Mouse (Mus musculus): Measurements from ENCODE around the gene Crhr1. TPM values are rescaled to one million over a fixed set of nuclear protein-coding genes. Genes with fewer than 3 reads are reported as not detected.

Crhr1 gene
- polyA plus RNA-seq, 1 experiment: 0.08 TPM

DNA sequence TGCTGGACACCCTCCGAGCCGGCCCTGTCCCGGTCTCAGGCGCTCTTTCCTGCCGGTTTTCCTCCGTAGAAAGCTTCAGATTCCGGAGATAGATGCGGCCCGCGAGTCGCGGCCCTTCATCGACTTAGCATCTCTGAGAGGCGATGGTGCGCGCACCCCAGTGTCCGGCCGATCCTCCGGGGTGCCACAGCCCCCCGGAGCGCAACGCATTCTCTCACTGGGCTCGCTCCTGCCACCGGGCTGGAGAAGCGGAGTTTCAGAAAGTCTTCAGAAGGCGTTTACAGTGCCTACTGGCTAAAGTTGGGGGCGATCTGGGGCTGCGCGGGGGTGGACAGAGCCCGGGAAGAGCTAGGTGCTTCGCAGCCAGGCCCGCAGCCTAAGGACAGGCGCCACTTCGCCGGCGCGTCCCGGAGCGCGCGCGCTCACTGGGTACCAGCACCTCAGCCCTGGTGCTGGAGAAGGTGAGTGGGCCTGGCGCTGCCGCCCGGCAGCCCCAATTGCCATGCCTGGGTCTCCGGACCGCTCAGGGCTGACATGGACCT lies 858 bp downstream of the Crhr1 start:
- no peak for DNase-seq (ENCODE audit: low read depth)

DNA sequence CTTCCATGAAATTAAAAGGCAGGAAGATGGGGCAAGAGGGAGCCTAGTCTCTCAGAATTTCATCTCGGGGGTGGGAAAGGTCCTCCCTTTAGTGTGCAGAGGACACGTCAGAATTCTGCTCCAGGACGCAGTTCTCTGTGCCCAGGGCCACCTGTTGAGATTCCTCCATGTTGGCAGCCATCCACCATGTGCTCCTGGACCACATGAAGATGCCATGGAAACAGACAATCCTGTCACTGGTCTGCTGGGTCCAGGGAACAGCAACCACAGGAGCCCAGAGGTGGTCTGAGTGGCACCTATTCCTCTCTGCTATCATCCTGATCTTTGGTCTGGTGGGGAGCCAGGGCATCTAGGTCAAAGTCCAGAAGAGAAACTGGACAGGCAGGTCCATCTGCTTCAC lies 6.3 kb downstream of the Crhr1 start:
- DNase-seq (ENCODE audit: low read depth): no peak

DNA sequence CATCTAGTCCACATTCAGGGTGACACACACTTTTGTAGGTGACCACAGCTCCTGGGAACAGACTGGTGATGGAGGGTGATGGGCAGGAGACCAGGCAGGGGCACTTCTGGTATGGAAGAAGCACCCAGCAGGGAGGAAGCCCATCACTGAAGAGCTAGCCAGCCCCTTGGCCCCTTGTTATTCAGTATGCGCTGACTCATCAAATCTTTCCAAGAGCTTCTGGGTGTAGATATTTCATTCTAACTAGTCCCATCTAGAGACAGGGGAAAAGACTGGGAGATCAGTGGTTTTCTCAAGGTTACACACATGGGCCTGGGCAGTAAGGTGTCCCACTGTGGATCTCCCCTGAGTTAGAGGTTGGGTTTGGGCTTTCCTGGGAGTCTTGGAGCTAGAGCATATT lies 12.3 kb downstream of the Crhr1 start:
- no peak for DNase-seq (ENCODE audit: low read depth)

DNA sequence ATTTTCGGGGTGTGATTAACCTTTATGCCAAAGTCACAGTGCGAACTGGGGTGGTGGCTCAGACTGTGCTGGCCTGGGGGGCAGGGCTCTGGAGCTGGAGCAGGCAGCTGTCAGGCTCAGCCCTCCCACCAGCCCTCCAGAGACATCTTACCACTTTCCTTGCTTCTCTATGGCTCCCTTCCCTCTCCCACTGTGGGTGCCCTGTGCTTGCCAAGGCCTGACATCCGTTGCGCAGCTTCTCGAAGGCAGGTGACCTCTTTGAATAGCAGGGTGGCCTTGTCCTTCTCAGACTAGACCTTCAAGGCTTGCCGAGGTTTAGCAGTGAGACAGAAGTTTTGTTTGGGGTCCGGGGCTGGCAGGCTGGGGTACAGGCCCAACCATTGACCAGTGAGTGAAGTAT lies 16.1 kb downstream of the Crhr1 start:
- DNase-seq (ENCODE audit: low read depth): no peak

DNA sequence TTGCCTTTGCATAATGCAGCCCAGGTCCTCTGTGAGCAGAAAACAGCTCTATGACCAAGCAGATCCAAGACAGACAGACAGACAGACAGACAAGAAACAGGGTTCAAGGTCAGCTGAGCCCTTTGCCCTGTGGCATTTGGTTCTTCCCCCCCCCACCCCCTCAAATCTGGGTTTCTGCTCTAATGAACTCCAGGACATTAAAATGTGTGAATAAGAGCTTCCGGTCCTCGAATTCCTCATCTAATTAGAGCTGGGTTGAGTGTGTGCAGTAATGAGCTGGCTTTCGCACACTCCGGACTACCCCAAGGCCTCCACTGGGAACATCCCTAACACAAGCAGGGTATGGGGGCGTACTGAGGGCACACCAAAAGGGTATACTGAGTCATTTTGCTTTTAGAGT lies 18.3 kb downstream of the Crhr1 start:
- no peak for DNase-seq (ENCODE audit: low read depth)

DNA sequence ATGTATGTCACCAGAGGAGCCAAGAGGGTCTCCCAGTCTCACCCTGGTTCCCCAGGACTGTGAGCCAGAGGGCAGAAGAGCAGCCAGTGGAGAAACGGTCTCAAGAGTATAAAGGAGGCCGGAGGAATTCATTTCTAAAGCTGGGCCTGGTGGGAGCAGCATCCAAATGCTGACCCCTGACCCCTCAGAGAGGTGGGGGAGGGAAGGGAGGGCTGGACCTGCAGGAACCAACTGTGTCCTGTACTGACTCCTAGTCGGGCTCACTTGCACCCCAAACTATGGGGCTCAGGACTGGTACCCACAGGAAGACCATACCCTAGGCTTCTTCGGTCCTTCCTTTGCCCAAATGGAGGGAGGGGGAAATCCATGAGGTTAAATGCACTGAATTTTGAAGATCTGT lies 21.7 kb downstream of the Crhr1 start:
- no peak for DNase-seq (ENCODE audit: low read depth)

DNA sequence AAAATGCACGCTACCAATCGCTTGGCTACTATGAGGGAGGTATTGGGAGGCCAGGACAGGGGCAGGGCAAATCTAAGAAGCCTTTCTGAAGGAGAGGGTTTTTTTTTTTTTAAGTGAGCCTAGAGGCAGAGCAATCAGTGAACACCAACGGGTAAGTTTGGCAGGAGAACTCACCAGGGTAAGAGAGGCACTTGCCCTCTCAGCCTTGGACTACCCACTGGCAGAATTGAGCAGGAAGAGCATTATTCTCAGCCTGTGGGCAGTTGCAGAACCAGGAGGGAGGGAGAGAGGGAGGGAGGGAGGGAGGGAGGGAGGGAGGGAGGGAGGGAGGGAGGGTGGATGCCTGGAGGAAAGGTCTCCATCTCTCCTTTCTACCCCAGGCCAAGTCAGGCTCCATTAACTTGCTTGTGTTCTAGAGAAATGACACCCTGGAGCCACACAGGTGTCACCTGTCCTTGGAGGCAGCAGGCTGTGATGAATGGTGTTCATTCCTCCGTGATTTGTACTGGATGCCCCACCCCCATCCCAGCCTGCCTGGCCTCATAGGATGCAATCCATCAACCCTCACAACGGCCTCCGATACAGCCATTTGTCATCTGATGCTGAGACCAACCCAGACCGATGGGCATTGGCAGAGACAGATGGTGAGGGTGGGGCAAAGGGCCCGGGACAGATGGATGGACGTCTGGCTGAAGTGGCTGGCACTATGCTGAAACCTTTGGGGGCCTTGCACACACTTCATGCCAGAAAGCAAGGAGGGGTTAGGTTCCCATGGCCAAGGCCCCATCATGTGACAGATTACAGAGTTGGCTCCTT lies 22.4 kb downstream of the Crhr1 start:
- no peak for DNase-seq (ENCODE audit: low read depth)

DNA sequence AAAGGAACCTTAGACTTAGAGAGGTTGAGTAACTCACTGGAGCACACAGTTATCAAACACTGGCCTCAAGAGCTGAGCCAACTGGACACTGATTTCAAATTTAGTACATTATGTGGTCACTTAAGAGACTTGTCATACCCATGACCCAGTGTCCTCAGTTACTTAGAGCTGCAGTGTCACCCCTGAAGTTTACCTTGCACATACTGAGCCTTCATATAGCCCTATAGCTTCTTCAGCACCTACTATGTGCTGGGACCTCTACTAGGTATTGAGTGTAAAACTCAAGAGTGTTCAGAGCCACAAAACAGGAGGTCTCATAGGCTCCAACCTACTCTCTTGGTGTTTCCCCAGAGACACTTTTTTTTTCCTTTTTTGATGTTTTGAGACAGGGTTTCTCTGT lies 23.2 kb downstream of the Crhr1 start:
- no peak for DNase-seq (ENCODE audit: low read depth)

DNA sequence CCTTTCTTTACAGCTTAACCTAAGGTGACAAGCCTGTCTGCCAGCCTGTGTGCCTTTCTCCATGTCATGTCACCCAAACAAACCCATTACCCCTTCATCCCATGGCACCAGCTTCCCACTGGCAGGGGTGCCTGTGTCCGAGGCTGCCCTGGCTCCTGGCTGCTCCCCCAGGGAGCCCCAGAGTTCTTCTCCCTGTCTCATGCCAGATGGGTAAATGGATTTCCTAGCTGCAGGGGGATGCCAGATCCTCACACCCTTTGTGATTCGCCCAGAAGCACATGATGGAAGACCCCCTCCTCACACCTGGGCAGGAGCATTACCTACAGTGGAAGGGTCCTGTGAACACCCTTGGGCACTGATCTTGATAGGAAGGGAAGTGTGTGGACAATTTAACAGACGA lies 23.7 kb downstream of the Crhr1 start:
- no peak for DNase-seq (ENCODE audit: low read depth)

DNA sequence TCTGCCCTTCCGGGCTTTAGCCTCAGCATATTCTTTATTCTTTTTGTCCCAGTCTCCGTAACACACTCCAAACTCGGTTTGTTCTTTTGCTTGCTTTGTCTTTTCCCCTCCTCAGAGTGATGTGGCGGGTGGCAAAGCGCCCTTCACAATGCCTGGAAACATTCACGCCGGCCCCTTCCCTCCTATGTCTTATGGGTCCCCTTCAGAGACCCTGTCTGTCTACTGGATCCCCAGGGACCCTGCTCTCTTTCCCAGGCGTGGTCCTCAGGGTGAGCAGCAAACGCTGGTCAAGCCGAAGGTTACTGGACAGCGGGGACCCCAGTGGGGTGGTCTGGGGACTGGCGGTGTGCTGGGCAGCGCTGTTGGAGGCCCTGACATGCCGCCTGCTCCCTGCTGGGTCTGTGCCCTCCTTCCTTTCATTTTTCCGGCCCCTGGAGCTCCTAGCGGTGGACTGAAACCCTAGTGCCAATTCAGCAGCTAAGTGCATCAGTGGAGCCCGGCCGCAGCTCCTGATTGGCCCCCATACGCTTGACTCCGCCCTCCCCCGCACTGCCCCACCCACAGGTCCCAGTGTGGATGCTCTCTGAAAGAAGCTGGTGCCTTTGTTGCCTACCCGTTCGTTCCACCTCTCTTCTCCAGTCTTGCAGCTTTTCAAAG lies 25.1 kb downstream of the Crhr1 start:
- no peak for DNase-seq (ENCODE audit: low read depth)

DNA sequence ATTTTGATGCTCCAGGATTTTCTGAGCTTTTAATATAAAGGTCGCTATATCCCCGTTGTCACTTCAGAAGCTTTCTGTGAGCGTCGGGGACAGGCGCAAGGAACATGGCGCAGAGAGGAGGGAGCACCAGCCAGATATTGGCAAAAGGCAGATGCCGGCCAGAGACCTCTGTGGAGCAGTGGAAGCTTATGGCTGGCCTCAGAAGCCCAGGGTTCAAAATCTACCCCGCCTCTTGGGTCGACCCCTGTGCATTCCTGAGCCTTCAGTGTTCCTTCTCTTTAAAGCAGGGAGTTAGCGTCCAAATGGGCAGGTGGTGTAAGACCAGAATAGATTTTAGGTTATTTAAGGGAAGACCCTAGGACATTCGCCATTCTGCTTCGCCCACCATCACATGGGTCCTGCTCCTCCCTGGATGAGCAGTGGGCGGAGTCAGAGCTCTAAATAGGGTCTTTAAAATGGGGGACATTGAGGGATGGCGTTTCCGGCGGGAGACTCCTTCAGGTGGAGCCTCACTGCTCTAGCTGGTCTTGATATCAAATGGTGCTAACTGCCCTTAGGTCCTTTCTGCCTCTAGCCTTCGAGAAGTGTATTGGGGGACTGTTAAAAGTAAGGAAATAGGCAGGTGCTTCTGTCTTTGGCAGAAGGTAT lies 25.7 kb downstream of the Crhr1 start:
- no peak for DNase-seq (ENCODE audit: low read depth)

DNA sequence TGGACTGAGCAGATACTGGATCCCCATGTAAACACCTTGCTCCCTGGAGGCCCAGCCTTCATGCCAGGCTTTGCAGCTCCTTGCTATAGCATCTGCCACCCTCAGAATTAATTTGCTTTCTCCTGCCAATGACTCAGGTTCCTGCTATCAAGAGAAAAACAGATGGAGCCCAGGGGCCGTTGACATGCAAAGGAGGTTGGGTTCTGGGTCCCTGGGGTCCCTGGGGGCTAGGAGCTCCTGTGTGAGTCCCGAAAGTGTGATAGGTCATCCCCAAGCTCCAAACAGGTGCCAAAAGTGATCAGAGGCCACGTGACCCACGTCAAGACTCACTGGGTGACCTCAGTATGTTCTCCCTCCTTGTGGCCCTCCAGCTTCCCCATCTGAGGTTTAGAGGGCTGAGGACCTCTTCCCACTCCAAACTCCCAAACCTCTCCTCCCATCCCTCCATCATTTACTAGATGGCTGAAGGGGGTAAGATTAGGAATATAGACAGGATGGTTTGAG lies 27.2 kb downstream of the Crhr1 start:
- DNase-seq (ENCODE audit: low read depth): no peak

DNA sequence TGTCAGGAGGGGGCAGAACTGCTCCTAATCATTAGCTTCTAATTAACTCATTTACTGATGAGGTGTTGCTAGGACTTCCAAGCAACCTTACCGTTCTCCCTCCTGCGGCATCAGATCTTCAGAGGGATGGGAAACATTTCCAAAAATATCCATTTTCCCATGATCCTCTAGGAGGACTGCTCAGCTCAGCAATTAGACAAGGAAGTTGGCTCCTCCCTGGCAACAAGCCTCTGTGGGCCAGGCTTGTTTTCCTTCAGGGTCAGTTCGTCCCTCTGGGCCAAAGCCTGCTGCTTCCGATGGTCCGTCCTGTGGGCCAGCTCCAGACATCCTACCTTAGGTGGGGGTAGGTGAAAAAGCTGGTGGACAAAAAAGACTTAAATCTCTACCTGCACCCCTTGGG lies 28.5 kb downstream of the Crhr1 start:
- no peak for DNase-seq (ENCODE audit: low read depth)

DNA sequence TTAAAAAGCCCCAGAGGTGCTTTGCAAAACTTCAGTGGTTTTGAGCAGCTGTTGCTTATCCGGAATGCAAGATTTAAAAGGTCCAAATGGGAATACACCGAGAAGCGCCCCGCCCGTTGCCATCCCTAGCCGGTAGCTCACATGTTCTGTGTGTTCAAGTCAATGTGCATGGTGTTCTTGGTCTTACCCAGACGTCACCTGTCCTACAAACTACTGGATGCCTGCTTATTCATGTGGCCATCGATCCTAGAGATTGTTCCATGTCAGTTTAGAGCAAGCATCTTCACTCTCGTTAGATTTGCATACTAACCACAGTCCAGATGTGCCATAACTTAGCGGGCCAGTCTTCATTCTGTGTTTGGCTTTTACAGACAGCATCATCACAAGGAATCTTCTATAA lies 31.6 kb downstream of the Crhr1 start:
- DNase-seq (ENCODE audit: low read depth): no peak

DNA sequence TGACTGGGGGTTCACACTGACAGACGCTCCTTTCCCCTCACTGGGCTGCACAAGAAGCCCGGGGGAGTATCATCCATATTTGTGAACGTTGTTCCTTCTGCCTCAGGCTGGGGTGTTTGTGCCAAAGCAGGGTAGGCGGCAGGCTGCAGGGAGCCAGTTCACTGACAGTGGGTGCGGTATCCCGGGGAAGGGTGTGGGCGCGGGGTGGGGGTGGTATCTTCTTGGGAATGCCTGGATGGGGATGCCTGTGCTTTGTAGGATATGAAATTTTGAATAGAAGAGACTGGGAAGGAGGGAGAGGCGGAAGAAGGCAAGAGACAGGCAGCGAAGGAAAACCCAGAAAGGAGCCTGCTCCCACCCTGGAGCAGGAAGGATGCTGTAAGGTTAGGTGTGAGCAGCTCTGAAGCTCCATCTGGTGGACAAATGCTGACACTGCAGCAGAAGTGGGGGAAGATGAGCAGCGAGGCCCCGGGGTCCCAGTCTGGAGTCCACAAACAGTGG lies 38.7 kb downstream of the Crhr1 start:
- no peak for DNase-seq (ENCODE audit: low read depth)

DNA sequence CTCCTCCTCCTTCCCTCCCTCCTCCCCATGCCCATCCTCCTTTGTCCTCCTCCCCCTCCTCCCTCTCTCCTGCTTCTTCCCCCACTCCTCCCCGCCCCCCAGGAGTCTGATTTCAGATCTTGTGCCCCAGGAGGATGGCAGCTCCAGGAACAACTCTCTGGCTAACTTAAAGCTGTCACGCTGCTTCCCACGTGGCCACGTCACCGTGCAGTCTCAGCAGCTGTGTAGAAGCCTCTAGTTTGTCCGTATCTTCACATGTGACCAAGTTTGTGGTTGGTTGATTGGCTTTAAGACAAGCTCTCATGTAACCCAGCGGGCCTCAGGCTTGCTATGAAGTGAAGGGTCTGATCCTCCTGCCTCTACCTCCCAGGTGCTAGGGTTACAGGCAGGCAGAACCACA lies 46.2 kb downstream of the Crhr1 start:
- no peak for DNase-seq (ENCODE audit: low read depth)

DNA sequence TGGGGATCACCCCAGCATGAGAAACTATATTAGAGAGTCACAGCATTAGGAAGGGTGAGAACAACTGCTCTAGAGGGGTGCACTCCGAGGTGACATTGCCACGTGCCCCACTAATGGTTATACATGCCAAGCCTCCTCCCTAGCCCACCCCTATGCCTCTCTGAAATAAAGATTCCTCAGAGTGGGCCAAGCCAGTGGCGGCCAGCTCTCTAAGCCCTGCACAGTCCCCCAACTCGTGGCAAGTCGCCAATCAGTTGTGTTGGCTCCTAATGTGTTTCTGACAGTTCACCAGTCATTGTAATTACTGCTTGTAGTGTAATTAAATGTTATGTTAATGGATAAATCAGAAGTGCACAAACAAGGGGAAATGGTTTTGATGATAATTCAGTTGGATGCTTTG lies 47.1 kb downstream of the Crhr1 start:
- DNase-seq (ENCODE audit: low read depth): no peak

DNA sequence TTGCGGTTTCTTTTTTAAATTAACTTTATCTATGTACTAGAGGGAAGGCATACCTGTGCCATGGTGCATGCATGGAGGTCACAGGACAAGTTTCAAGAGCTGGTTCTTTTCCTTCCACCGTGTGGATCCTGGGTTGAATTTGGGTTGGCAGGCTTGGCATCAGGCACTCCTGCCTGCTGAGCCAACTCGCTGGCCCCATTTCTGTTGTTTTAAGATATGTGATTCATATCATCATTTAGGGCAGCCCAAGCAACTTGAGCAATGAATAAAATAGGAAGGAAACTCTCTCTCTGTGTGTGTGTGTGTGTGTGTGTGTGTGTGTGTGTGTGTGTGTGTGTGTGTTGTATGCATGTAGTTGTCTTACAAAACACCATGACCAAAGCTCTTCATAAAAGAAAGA lies 49.5 kb downstream of the Crhr1 start:
- no peak for DNase-seq (ENCODE audit: low read depth)

DNA sequence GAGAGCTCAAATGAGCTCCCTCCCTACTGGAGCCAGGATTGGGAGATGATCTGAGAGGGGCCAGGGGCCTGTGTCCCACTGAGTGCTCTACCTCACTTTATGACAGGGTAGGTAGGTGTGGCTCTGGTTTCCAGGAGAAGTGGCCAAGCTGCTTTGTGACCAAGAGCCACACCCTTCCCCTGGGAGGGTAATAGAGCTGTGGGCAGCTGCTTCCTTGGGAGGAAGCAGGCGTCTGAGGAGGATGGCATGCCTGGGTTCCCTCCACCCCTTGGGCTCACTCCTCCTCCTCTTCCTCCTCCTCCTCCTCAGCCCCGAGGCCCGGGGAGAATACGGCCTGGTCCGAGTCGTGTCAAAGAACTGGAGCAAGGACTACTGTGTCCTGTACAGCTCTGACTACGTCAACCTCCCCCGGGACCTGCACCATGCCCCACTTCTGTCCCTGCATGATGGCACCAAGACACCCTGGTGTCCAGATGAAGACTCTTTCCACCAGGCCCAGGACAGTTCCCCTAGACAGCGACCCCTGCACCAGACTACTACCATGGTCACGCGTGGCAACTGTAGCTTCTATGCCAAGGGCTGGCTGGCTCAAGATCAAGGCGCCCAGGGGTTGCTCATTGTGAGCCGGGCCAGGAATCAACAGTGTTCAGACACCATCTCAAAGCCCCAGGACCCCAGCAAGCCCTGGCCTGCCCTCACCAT lies 53.6 kb downstream of the Crhr1 start, which contains the start of gene Sppl2c:
TSS of gene Sppl2c (plus strand) at position 193 of the 702 bp plus-strand sequence.
- no peak for DNase-seq (ENCODE audit: low read depth)

DNA sequence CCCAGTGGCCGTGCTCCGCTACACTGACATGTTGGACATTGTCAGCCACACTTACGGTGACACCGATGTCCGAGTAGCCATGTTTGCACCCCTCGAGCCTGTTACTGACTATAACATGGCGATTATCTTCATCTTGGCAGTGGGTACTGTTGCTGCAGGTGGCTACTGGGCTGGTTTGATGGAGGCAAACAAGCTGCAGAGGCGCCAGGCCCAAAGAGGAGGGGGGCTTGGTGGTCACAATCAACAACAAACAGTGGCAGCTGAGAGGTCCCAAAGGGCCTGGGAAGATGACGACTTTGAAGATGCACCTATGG lies 54.1 kb downstream of the Crhr1 start:
- no peak for DNase-seq (ENCODE audit: low read depth)

DNA sequence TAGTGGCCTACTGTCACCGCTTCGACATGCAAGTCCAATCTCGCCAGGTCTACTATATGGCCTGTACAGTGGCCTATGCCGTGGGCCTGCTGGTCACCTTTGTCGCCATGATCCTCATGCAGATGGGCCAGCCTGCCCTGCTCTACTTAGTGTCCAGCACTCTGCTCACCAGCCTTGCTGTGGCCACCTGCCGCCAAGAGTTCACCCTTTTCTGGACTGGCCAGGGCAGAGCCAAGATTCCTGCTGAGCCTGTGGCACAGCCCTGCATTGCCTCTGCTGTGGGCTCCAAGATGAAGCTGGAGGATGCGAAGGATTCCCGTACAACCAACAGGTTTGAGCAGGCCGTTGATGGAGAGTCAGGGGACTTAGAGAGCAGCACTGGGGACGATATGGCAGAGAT lies 55.1 kb downstream of the Crhr1 start:
- DNase-seq (ENCODE audit: low read depth): no peak

DNA sequence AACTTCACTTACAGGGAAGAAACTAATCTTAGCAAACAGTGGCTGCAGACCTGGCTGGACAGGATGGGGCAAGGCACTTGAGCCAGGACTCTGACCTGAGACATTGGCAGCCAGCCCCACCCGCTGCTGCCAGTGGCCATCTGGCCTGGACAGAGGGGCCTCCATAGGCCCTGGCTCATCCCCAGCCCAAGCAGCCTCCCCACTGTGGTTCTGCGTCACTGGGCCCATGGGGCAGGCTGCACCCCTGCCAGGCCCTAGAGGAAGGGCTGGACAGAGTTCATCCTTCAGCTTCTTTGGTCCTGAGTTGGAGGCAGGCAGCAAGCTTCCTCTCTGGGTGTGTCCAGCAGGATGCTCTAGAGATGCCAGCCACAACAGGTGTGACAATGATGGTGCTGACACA lies 57.4 kb downstream of the Crhr1 start:
- DNase-seq (ENCODE audit: low read depth): no peak
